Mouse (Mus musculus) kidney, embryonic 14.5 days (tissue): Measurements from ENCODE around the gene Hpd. TPM values are rescaled to one million over a fixed set of nuclear protein-coding genes. Genes with fewer than 3 reads are reported as not detected.
A peak's percentile ranks its signal among the peaks of the same experiment; 100 is the strongest.

Source experiments
- ATAC-seq: fragments of 200-750 bp; cut with Nextera tagmentation; 2 replicates; pipeline ENCODE4 v1.8.0; 2017; ENCODE audit warnings: moderate number of reproducible peaks, mild to moderate bottlenecking, moderate TSS enrichment, moderate library complexity; ENCODE audit not compliant: low FRiP score, low TSS enrichment
- H3K27ac ChIP-seq: fragments of 300-500 bp; sonication (generic); 2 replicates; pipeline ENCODE4 v1.5.1; 2014; ENCODE audit warnings: low read depth, mild to moderate bottlenecking, low read length, moderate library complexity, mixed read lengths
- H3K27me3 ChIP-seq: fragments of 300-500 bp; sonication (generic); 2 replicates; pipeline ENCODE4 v1.6.1; 2014; ENCODE audit warnings: mild to moderate bottlenecking, low read length; ENCODE audit not compliant: control insufficient read depth, insufficient read depth
- H3K36me3 ChIP-seq: fragments of 300-500 bp; sonication (generic); 2 replicates; pipeline ENCODE4 v1.6.1; 2014; ENCODE audit warnings: low read length, mixed read lengths; ENCODE audit not compliant: control insufficient read depth, insufficient read depth
- H3K4me1 ChIP-seq: fragments of 300-500 bp; sonication (generic); 2 replicates; pipeline ENCODE4 v1.6.1; 2014; ENCODE audit warnings: low read length, mixed read lengths; ENCODE audit not compliant: control insufficient read depth, insufficient read depth
- H3K4me2 ChIP-seq: fragments of 300-500 bp; sonication (generic); replicated peaks from 2 replicates; pipeline ENCODE4 v1.6.1; 2014; ENCODE audit warnings: low read depth, mild to moderate bottlenecking, low read length
- H3K4me3 ChIP-seq: fragments of 300-500 bp; sonication (generic); 2 replicates; pipeline ENCODE4 v1.5.1; 2014; ENCODE audit warnings: mild to moderate bottlenecking, low read length
- H3K9ac ChIP-seq: fragments of 300-500 bp; sonication (generic); 2 replicates; pipeline ENCODE4 v1.6.1; 2014; ENCODE audit warnings: low read depth, mild to moderate bottlenecking, low read length, moderate library complexity
- H3K9me3 ChIP-seq: fragments of 300-500 bp; sonication (generic); 2 replicates; pipeline ENCODE4 v1.6.1; 2016; ENCODE audit warnings: low read length; ENCODE audit not compliant: control insufficient read depth
- WGBS: fragments of 180-500 bp; shearing (Covaris S2); extraction: QIAGEN DNeasy Blood & Tissue Kit; methylation state at CpG from one replicate; pipeline ENCODE4 v1.1.7; 2014; 5-methylcytosine and 5-hydroxymethylcytosine counted together
- polyA plus RNA-seq: library from polyadenylated mRNA; unstranded; fragments of >200 nt; fragmentation: Nextera tagmentation; extraction: Ambion mirVana; gene quantifications from 2 replicates; pipeline ENCODE4 v1.2.1, GENCODE M21; 2014

Gene Hpd
- polyA plus RNA-seq, 1 experiment from 2014 or later: not detected

GRCm38 (mm10) chr5:123141555-123142160, 40.9 kb downstream of the Hpd start:
- H3K9me3 ChIP-seq: no peaks in the 10 kb centered on the region
- peak overlapping the region; percentile 100 for H3K4me2 ChIP-seq
- H3K4me1 ChIP-seq: peaks cover 32% of the 10 kb centered on the region
- no peak for ATAC-seq
- H3K27me3 ChIP-seq: no peaks in the 10 kb centered on the region
- H3K27ac ChIP-seq: peak overlapping the region; percentile 100
- H3K36me3 ChIP-seq: peaks cover 15% of the 10 kb centered on the region
- H3K9ac ChIP-seq: peak overlapping the region; percentile 100
- WGBS: 0% methylated on average over 35 of the region's 38 CpGs
- H3K4me3 ChIP-seq: peak overlapping the region; percentile 96

- Histone ChIP-seq H3K4me2 (peak overlapping the region; percentile 100), H3K27me3 (no peaks in the 10 kb centered on the region), H3K36me3 (peaks cover 10% of the 10 kb centered on the region; the same call in 1 of the 2 replicates), H3K4me3 (peak overlapping the region; percentile 96), H3K27ac (peak overlapping the region; percentile 100), H3K4me1 (peaks cover 38% of the 10 kb centered on the region), H3K9ac (peak overlapping the region; percentile 100), H3K9me3 (no peaks in the 10 kb centered on the region)
- WGBS: under 1% methylated on average over 31 of the region's 31 CpGs
- ATAC-seq: peak; percentile 54
These were observed 41.6 kb downstream of the Hpd start for GRCm38 (mm10) chr5:123140694-123141554.

GRCm38 (mm10) chr5:123139722-123140627, 42.6 kb downstream of the Hpd start:
- H3K4me3 ChIP-seq: peak overlapping the region; percentile 96
- peaks cover 5% of the 10 kb centered on the region; the same call in 1 of the 2 replicates for H3K36me3 ChIP-seq
- peak overlapping the region; percentile 100 for H3K27ac ChIP-seq
- no peak for ATAC-seq
- peak overlapping the region; percentile 100 for H3K9ac ChIP-seq
- H3K4me2 ChIP-seq: peak overlapping the region; percentile 100
- H3K27me3 ChIP-seq: no peaks in the 10 kb centered on the region
- no peaks in the 10 kb centered on the region for H3K9me3 ChIP-seq
- WGBS: under 1% methylated on average over 28 of the region's 28 CpGs
- peaks cover 44% of the 10 kb centered on the region for H3K4me1 ChIP-seq

GRCm38 (mm10) chr5:123138953-123139721, 43.4 kb downstream of the Hpd start:
- Histone ChIP-seq H3K27ac (peak overlapping the region; percentile 100), H3K4me2 (peak overlapping the region; percentile 100), H3K4me3 (peak overlapping the region; percentile 96), H3K9ac (peak overlapping the region; percentile 100), H3K27me3 (no peaks in the 10 kb centered on the region), H3K36me3 (peaks cover 12% of the 10 kb centered on the region; the same call in 1 of the 2 replicates), H3K4me1 (peaks cover 45% of the 10 kb centered on the region), H3K9me3 (no peaks in the 10 kb centered on the region)
- WGBS: under 1% methylated on average over 39 of the region's 39 CpGs
- ATAC-seq: no peak

- peak overlapping the region; percentile 100 for H3K27ac ChIP-seq
- peak; percentile 51 for ATAC-seq
- H3K9me3 ChIP-seq: no peaks in the 10 kb centered on the region
- peaks cover 13% of the 10 kb centered on the region; the same call in 1 of the 2 replicates for H3K36me3 ChIP-seq
- H3K9ac ChIP-seq: peak overlapping the region; percentile 100
- H3K4me1 ChIP-seq: peaks cover 43% of the 10 kb centered on the region
- no peaks in the 10 kb centered on the region for H3K27me3 ChIP-seq
- H3K4me2 ChIP-seq: peak overlapping the region; percentile 100
- peak overlapping the region; percentile 96 for H3K4me3 ChIP-seq
- WGBS: under 1% methylated on average over 32 of the region's 40 CpGs
These were observed 44.2 kb downstream of the Hpd start for GRCm38 (mm10) chr5:123138230-123138911.

- Histone ChIP-seq H3K4me3 (peak overlapping the region; percentile 96), H3K9ac (peak overlapping the region; percentile 100), H3K4me2 (peak overlapping the region; percentile 100), H3K36me3 (peaks cover 13% of the 10 kb centered on the region; the same call in 1 of the 2 replicates), H3K4me1 (peaks cover 46% of the 10 kb centered on the region), H3K27me3 (no peaks in the 10 kb centered on the region), H3K27ac (peak overlapping the region; percentile 100), H3K9me3 (no peaks in the 10 kb centered on the region)
- no peak for ATAC-seq
- under 1% methylated on average over 6 of the region's 6 CpGs for WGBS
These were observed 44.7 kb downstream of the Hpd start for GRCm38 (mm10) chr5:123137910-123138229.

- H3K9ac ChIP-seq: peak overlapping the region; percentile 100
- H3K4me3 ChIP-seq: peak overlapping the region; percentile 96
- peaks cover 49% of the 10 kb centered on the region for H3K4me1 ChIP-seq
- H3K27me3 ChIP-seq: no peaks in the 10 kb centered on the region
- H3K4me2 ChIP-seq: peak overlapping the region; percentile 100
- WGBS: 5% methylated on average over 20 of the region's 20 CpGs
- peaks cover 13% of the 10 kb centered on the region; the same call in 1 of the 2 replicates for H3K36me3 ChIP-seq
- no peaks in the 10 kb centered on the region for H3K9me3 ChIP-seq
- peak overlapping the region; percentile 100 for H3K27ac ChIP-seq
- no peak for ATAC-seq
These were observed 45.2 kb downstream of the Hpd start for GRCm38 (mm10) chr5:123137044-123137909.
